Mouse (Mus musculus) megakaryocyte progenitor cell, adult 5-6 weeks (primary cell): ENCODE results near the gene Syngap1. TPM values are rescaled to one million over a fixed set of nuclear protein-coding genes. Genes with fewer than 3 reads are reported as not detected.

Experiments
- ATAC-seq: replicated peaks from 2 replicates; pipeline ENCODE4 v1.8.0; 2016; ENCODE audit warnings: mild to moderate bottlenecking, moderate TSS enrichment, inconsistent platforms; ENCODE audit not compliant: poor library complexity
- total RNA-seq, 2 experiments: library from RNA; stranded (forward) in 1 of 2; stranded (reverse) in 1 of 2; fragments of 157-497, 149-512 nt in 1 of 2; fragments of 200-1000 nt in 1 of 2; gene quantifications; 2 replicates each; pipeline versions ENCODE4 v1.2.3 to v1.2.4; 2015 to 2017

Syngap1 gene
- total RNA-seq, 2 experiments from 2014 or later = 3.6 to 11.6 TPM

- ATAC-seq = no peak
These were observed 80.7 kb downstream of the Syngap1 start for GRCm38 (mm10) chr17:27021736-27022135.

Other genes with a start within 250 kb of the Syngap1 start
- 7.0 and 13.5 TPM in 2 replicates for gene Crebrf, start 225.6 kb upstream of the Syngap1 start, total RNA-seq (2015)
- 11.1 and 18.0 TPM in 2 replicates for gene Crebrf, start 225.6 kb upstream of the Syngap1 start, total RNA-seq (2017)
- gene Bnip1, start 160.2 kb upstream of the Syngap1 start, total RNA-seq (2015) = 38.2 and 42.5 TPM in 2 replicates
- gene Bnip1, start 160.2 kb upstream of the Syngap1 start, total RNA-seq (2017) = 47.6 and 48.6 TPM in 2 replicates
- not detected in 2 replicates for gene Nkx2-5, start 96.2 kb upstream of the Syngap1 start, total RNA-seq (2015)
- gene Nkx2-5, start 96.2 kb upstream of the Syngap1 start, total RNA-seq (2017) = not detected in 2 replicates
- gene Kifc5b, start 24.2 kb upstream of the Syngap1 start, total RNA-seq (2015) = 2.6 and 4.6 TPM in 2 replicates
- gene Kifc5b, start 24.2 kb upstream of the Syngap1 start, total RNA-seq (2017) = 13.8 and 16.0 TPM in 2 replicates
- 2.1 TPM in 2 replicates for gene Phf1, start 8.2 kb upstream of the Syngap1 start, total RNA-seq (2015)
- gene Phf1, start 8.2 kb upstream of the Syngap1 start, total RNA-seq (2017) = 3.5 and 4.6 TPM in 2 replicates
- 181 and 216 TPM in 2 replicates for gene Cuta, start 1.7 kb upstream of the Syngap1 start, total RNA-seq (2015)
- gene Cuta, start 1.7 kb upstream of the Syngap1 start, total RNA-seq (2017) = 75.8 and 82.9 TPM in 2 replicates
- 2.9 and 5.3 TPM in 2 replicates for gene Zbtb9, start 31.9 kb downstream of the Syngap1 start, total RNA-seq (2015)
- 16.3 and 22.1 TPM in 2 replicates for gene Zbtb9, start 31.9 kb downstream of the Syngap1 start, total RNA-seq (2017)
- 130 and 135 TPM in 2 replicates for gene Bak1, start 87.8 kb downstream of the Syngap1 start, total RNA-seq (2015)
- gene Bak1, start 87.8 kb downstream of the Syngap1 start, total RNA-seq (2017) = 63.3 and 68.7 TPM in 2 replicates
- gene Itpr3, start 116.1 kb downstream of the Syngap1 start, total RNA-seq (2015) = 3.4 and 3.6 TPM in 2 replicates
- gene Itpr3, start 116.1 kb downstream of the Syngap1 start, total RNA-seq (2017) = 5.3 and 6.2 TPM in 2 replicates
- 134 and 138 TPM in 2 replicates for gene Uqcc2, start 192.7 kb downstream of the Syngap1 start, total RNA-seq (2015)
- gene Uqcc2, start 192.7 kb downstream of the Syngap1 start, total RNA-seq (2017) = 154 and 170 TPM in 2 replicates
- gene Ip6k3, start 226.5 kb downstream of the Syngap1 start, total RNA-seq (2015) = not detected in 2 replicates
- not detected in 2 replicates for gene Ip6k3, start 226.5 kb downstream of the Syngap1 start, total RNA-seq (2017)